Mouse (Mus musculus): ENCODE results near the gene Cerk. TPM values are rescaled to one million over a fixed set of nuclear protein-coding genes. Genes with fewer than 3 reads are reported as not detected.

The Cerk gene
- total RNA-seq, 2 experiments from 2014 or later = 41.6 to 43.0 TPM

- no peak for TF ChIP-seq CTCF (conservative IDR thresholded peaks at IDR 0.05)
- peak overlapping the region; percentile 52; the same call in 1 of the 2 replicates for H3K27ac ChIP-seq
- no peak overlapping the region for H3K4me3 ChIP-seq
- no peak for DNase-seq (ENCODE audit: low spot score in 2 of 2)
These were observed 12.6 kb downstream of the Cerk start for GRCm38 (mm10) chr15:86173136-86173985.

- H3K27ac ChIP-seq = peak overlapping the region; percentile 52; the same call in 1 of the 2 replicates
- no peak overlapping the region for H3K4me3 ChIP-seq
- no peak for TF ChIP-seq CTCF (conservative IDR thresholded peaks at IDR 0.05)
- DNase-seq (ENCODE audit: low spot score in 2 of 2) = no peak
These were observed 13.4 kb downstream of the Cerk start for GRCm38 (mm10) chr15:86172526-86172925.

- Histone ChIP-seq H3K27ac (no peak overlapping the region), H3K4me3 (no peak overlapping the region)
- no peak for DNase-seq (ENCODE audit: low spot score in 2 of 2)
- no peak for TF ChIP-seq CTCF (conservative IDR thresholded peaks at IDR 0.05)
These were observed 13.8 kb downstream of the Cerk start for GRCm38 (mm10) chr15:86172124-86172523.

- no peak for TF ChIP-seq CTCF (conservative IDR thresholded peaks at IDR 0.05)
- no peak for DNase-seq (ENCODE audit: low spot score in 2 of 2)
- H3K27ac ChIP-seq = 0 out of 2 replicates have a peak overlapping the region, but pooled peaks have one; percentile 3
- H3K4me3 ChIP-seq = no peak overlapping the region
These were observed 14.6 kb downstream of the Cerk start for GRCm38 (mm10) chr15:86171316-86171715.

- TF ChIP-seq CTCF (conservative IDR thresholded peaks at IDR 0.05) = no peak
- H3K27ac ChIP-seq = peak overlapping the region; percentile 82
- no peak for DNase-seq (ENCODE audit: low spot score in 2 of 2)
- H3K4me3 ChIP-seq = no peak overlapping the region
These were observed 16.2 kb downstream of the Cerk start for GRCm38 (mm10) chr15:86169817-86170110.

- no peak for TF ChIP-seq CTCF (conservative IDR thresholded peaks at IDR 0.05)
- no peak for DNase-seq (ENCODE audit: low spot score in 2 of 2)
- Histone ChIP-seq H3K27ac (peak overlapping the region; percentile 82), H3K4me3 (no peak overlapping the region)
These were observed 16.8 kb downstream of the Cerk start for GRCm38 (mm10) chr15:86168941-86169816.

- Histone ChIP-seq H3K27ac (peak overlapping the region; percentile 82), H3K4me3 (no peak overlapping the region)
- TF ChIP-seq CTCF (conservative IDR thresholded peaks at IDR 0.05) = no peak
- DNase-seq (ENCODE audit: low spot score in 2 of 2) = no peak
These were observed 17.5 kb downstream of the Cerk start for GRCm38 (mm10) chr15:86168505-86168867.

- no peak for TF ChIP-seq CTCF (conservative IDR thresholded peaks at IDR 0.05)
- DNase-seq (ENCODE audit: low spot score in 2 of 2) = no peak
- peak overlapping the region; percentile 82 for H3K27ac ChIP-seq
- H3K4me3 ChIP-seq = no peak overlapping the region
These were observed 18.0 kb downstream of the Cerk start for GRCm38 (mm10) chr15:86167787-86168504.

- no peak for TF ChIP-seq CTCF (conservative IDR thresholded peaks at IDR 0.05)
- no peak for DNase-seq (ENCODE audit: low spot score in 2 of 2)
- no peak overlapping the region for H3K4me3 ChIP-seq
- peak overlapping the region; percentile 82 for H3K27ac ChIP-seq
These were observed 18.8 kb downstream of the Cerk start for GRCm38 (mm10) chr15:86167032-86167655.

- no peak for TF ChIP-seq CTCF (conservative IDR thresholded peaks at IDR 0.05)
- no peak overlapping the region for H3K4me3 ChIP-seq
- no peak for DNase-seq (ENCODE audit: low spot score in 2 of 2)
- no peak overlapping the region for H3K27ac ChIP-seq
These were observed 19.9 kb downstream of the Cerk start for GRCm38 (mm10) chr15:86165811-86166590.

- TF ChIP-seq CTCF (conservative IDR thresholded peaks at IDR 0.05) = no peak
- Histone ChIP-seq H3K4me3 (no peak overlapping the region), H3K27ac (no peak overlapping the region)
- DNase-seq (ENCODE audit: low spot score in 2 of 2) = no peak
These were observed 21.1 kb downstream of the Cerk start for GRCm38 (mm10) chr15:86164718-86165345.
